Mouse (Mus musculus): Measurements from ENCODE around the gene 4933405L10Rik.
A peak's percentile ranks its signal among the peaks of the same experiment; 100 is the strongest.

The 4933405L10Rik gene

GRCm38 (mm10) chr8:105707498-105708403 is at the start of gene 4933405L10Rik, which contains the start of gene Enkd1:
TSS of gene 4933405L10Rik (plus strand) at chr8:105707655.
TSS of gene Enkd1 (minus strand) at chr8:105708210.
- DNase-seq (ENCODE audit: low read depth, low spot score), result peak; percentile 91

- DNase-seq (ENCODE audit: low read depth, low spot score), result peak; percentile 51
Measured at GRCm38 (mm10) chr8:105661167-105661566, 46.3 kb upstream of the 4933405L10Rik start.

GRCm38 (mm10) chr8:105677891-105678290 is 29.6 kb upstream of the 4933405L10Rik start:
- DNase-seq (ENCODE audit: low read depth, low spot score), result no peak

- no peak for DNase-seq (ENCODE audit: low read depth, low spot score)
Measured at GRCm38 (mm10) chr8:105685325-105685724, 22.1 kb upstream of the 4933405L10Rik start.

- peak; percentile 92 for DNase-seq (ENCODE audit: low read depth, low spot score)
Measured at GRCm38 (mm10) chr8:105685796-105686308, 21.6 kb upstream of the 4933405L10Rik start, which contains the start of gene Carmil2. TSS of gene Carmil2 (plus strand) at chr8:105686274.

GRCm38 (mm10) chr8:105686551-105686950 is 20.9 kb upstream of the 4933405L10Rik start:
- DNase-seq (ENCODE audit: low read depth, low spot score), result peak; percentile 69

- no peak for DNase-seq (ENCODE audit: low read depth, low spot score)
Measured at GRCm38 (mm10) chr8:105687512-105687911, 19.9 kb upstream of the 4933405L10Rik start.

GRCm38 (mm10) chr8:105688242-105688752 is 19.2 kb upstream of the 4933405L10Rik start:
- DNase-seq (ENCODE audit: low read depth, low spot score), result no peak

- DNase-seq (ENCODE audit: low read depth, low spot score), result no peak
Measured at GRCm38 (mm10) chr8:105689256-105689982, 18.0 kb upstream of the 4933405L10Rik start.

GRCm38 (mm10) chr8:105689983-105690360 is 17.5 kb upstream of the 4933405L10Rik start:
- no peak for DNase-seq (ENCODE audit: low read depth, low spot score)

GRCm38 (mm10) chr8:105690978-105691377 is 16.5 kb upstream of the 4933405L10Rik start:
- no peak for DNase-seq (ENCODE audit: low read depth, low spot score)

- no peak for DNase-seq (ENCODE audit: low read depth, low spot score)
Measured at GRCm38 (mm10) chr8:105692449-105693182, 14.8 kb upstream of the 4933405L10Rik start.

- no peak for DNase-seq (ENCODE audit: low read depth, low spot score)
Measured at GRCm38 (mm10) chr8:105693648-105694047, 13.8 kb upstream of the 4933405L10Rik start.

- DNase-seq (ENCODE audit: low read depth, low spot score), result no peak
Measured at GRCm38 (mm10) chr8:105694051-105694799, 13.2 kb upstream of the 4933405L10Rik start.

- no peak for DNase-seq (ENCODE audit: low read depth, low spot score)
Measured at GRCm38 (mm10) chr8:105695080-105695780, 12.2 kb upstream of the 4933405L10Rik start.

GRCm38 (mm10) chr8:105697196-105697780 is 10.2 kb upstream of the 4933405L10Rik start:
- no peak for DNase-seq (ENCODE audit: low read depth, low spot score)

- no peak for DNase-seq (ENCODE audit: low read depth, low spot score)
Measured at GRCm38 (mm10) chr8:105698734-105699133, 8.7 kb upstream of the 4933405L10Rik start.

- no peak for DNase-seq (ENCODE audit: low read depth, low spot score)
Measured at GRCm38 (mm10) chr8:105699488-105700215, 7.8 kb upstream of the 4933405L10Rik start.

- DNase-seq (ENCODE audit: low read depth, low spot score), result no peak
Measured at GRCm38 (mm10) chr8:105700566-105700965, 6.9 kb upstream of the 4933405L10Rik start.

Measured in A20 (cell line).